Mouse (Mus musculus): Measurements from ENCODE around the gene Rbm6. TPM values are rescaled to one million over a fixed set of nuclear protein-coding genes. Genes with fewer than 3 reads are reported as not detected.
A peak's percentile ranks its signal among the peaks of the same experiment; 100 is the strongest.

The Rbm6 gene
- total and polyA plus RNA-seq, 2 experiments from 2014 or later: 57.9 to 81.3 TPM

- WGBS: 91% methylated on average over 6 of the region's 6 CpGs
- ATAC-seq (ENCODE audit: low FRiP score) (no peak), DNase-seq (ENCODE audit: low spot score) (no peak)
- Histone ChIP-seq H3K4me2 (ENCODE audit: low read depth, low read length, poor library complexity, severe bottlenecking) (no peak overlapping the region), H3K36me3 (ENCODE audit: insufficient read depth, low read length) (peaks cover 52% of the 10 kb centered on the region), H3K27ac (ENCODE audit: low read depth, low read length) (no peak overlapping the region), H3K9me3 (ENCODE audit: low read length) (no peaks in the 10 kb centered on the region), H3K4me3 (ENCODE audit: low read depth, low read length) (no peak overlapping the region), H3K4me1 (ENCODE audit: insufficient read depth, low read length) (no peaks in the 10 kb centered on the region), H3K9ac (replicated peaks; ENCODE audit: low read length, poor library complexity, severe bottlenecking) (no peak overlapping the region), H3K27me3 (ENCODE audit: insufficient read depth, low read length) (no peaks in the 10 kb centered on the region)
- no peak for TF ChIP-seq CTCF (IDR thresholded peaks at IDR 0.05)
Observed at GRCm38 (mm10) chr9:107759593-107759992, 113.4 kb downstream of the Rbm6 start.

GRCm38 (mm10) chr9:107750378-107750777 lies 122.7 kb downstream of the Rbm6 start:
- no peak overlapping the region for H3K27ac ChIP-seq (ENCODE audit: low read depth, low read length)
- H3K4me3 ChIP-seq (ENCODE audit: low read depth, low read length): no peak overlapping the region
- WGBS: 91% methylated on average over 5 of the region's 5 CpGs
- TF ChIP-seq CTCF (IDR thresholded peaks at IDR 0.05): no peak
- no peaks in the 10 kb centered on the region for H3K27me3 ChIP-seq (ENCODE audit: insufficient read depth, low read length)
- no peaks in the 10 kb centered on the region for H3K9me3 ChIP-seq (ENCODE audit: low read length)
- H3K4me1 ChIP-seq (ENCODE audit: insufficient read depth, low read length): no peaks in the 10 kb centered on the region
- DNase-seq (ENCODE audit: low spot score) (no peak), ATAC-seq (ENCODE audit: low FRiP score) (no peak)
- no peak overlapping the region for H3K4me2 ChIP-seq (ENCODE audit: low read depth, low read length, poor library complexity, severe bottlenecking)
- peaks cover 86% of the 10 kb centered on the region for H3K36me3 ChIP-seq (ENCODE audit: insufficient read depth, low read length)
- H3K9ac ChIP-seq (replicated peaks; ENCODE audit: low read length, poor library complexity, severe bottlenecking): no peak overlapping the region

GRCm38 (mm10) chr9:107748063-107748462 lies 125.0 kb downstream of the Rbm6 start:
- Histone ChIP-seq H3K27me3 (ENCODE audit: insufficient read depth, low read length) (no peaks in the 10 kb centered on the region), H3K4me1 (ENCODE audit: insufficient read depth, low read length) (no peaks in the 10 kb centered on the region), H3K36me3 (ENCODE audit: insufficient read depth, low read length) (peaks cover 95% of the 10 kb centered on the region), H3K9me3 (ENCODE audit: low read length) (no peaks in the 10 kb centered on the region), H3K9ac (replicated peaks; ENCODE audit: low read length, poor library complexity, severe bottlenecking) (no peak overlapping the region), H3K4me2 (ENCODE audit: low read depth, low read length, poor library complexity, severe bottlenecking) (no peak overlapping the region), H3K27ac (ENCODE audit: low read depth, low read length) (no peak overlapping the region), H3K4me3 (ENCODE audit: low read depth, low read length) (no peak overlapping the region)
- no peak for ATAC-seq (ENCODE audit: low FRiP score)
- TF ChIP-seq CTCF (IDR thresholded peaks at IDR 0.05): no peak
- WGBS: 98% methylated on average over 3 of the region's 3 CpGs
- no peak for DNase-seq (ENCODE audit: low spot score)

- no peak overlapping the region for H3K27ac ChIP-seq (ENCODE audit: low read depth, low read length)
- no peaks in the 10 kb centered on the region for H3K4me1 ChIP-seq (ENCODE audit: insufficient read depth, low read length)
- no peak for TF ChIP-seq CTCF (IDR thresholded peaks at IDR 0.05)
- ATAC-seq (ENCODE audit: low FRiP score) (no peak), DNase-seq (ENCODE audit: low spot score) (no peak)
- H3K4me3 ChIP-seq (ENCODE audit: low read depth, low read length): no peak overlapping the region
- H3K9me3 ChIP-seq (ENCODE audit: low read length): no peaks in the 10 kb centered on the region
- H3K9ac ChIP-seq (replicated peaks; ENCODE audit: low read length, poor library complexity, severe bottlenecking): no peak overlapping the region
- H3K4me2 ChIP-seq (ENCODE audit: low read depth, low read length, poor library complexity, severe bottlenecking): no peak overlapping the region
- 89% methylated on average over 1 of the region's 1 CpGs for WGBS
- H3K36me3 ChIP-seq (ENCODE audit: insufficient read depth, low read length): peaks cover 96% of the 10 kb centered on the region
- H3K27me3 ChIP-seq (ENCODE audit: insufficient read depth, low read length): no peaks in the 10 kb centered on the region
Observed at GRCm38 (mm10) chr9:107747310-107747709, 125.7 kb downstream of the Rbm6 start.

- 96% methylated on average over 3 of the region's 3 CpGs for WGBS
- no peaks in the 10 kb centered on the region for H3K4me1 ChIP-seq (ENCODE audit: insufficient read depth, low read length)
- H3K4me3 ChIP-seq (ENCODE audit: low read depth, low read length): no peak overlapping the region
- no peaks in the 10 kb centered on the region for H3K9me3 ChIP-seq (ENCODE audit: low read length)
- no peak overlapping the region for H3K27ac ChIP-seq (ENCODE audit: low read depth, low read length)
- no peak overlapping the region for H3K9ac ChIP-seq (replicated peaks; ENCODE audit: low read length, poor library complexity, severe bottlenecking)
- TF ChIP-seq CTCF (IDR thresholded peaks at IDR 0.05): peak; percentile 54
- DNase-seq (ENCODE audit: low spot score) (no peak), ATAC-seq (ENCODE audit: low FRiP score) (no peak)
- H3K36me3 ChIP-seq (ENCODE audit: insufficient read depth, low read length): peaks cover 94% of the 10 kb centered on the region
- no peak overlapping the region for H3K4me2 ChIP-seq (ENCODE audit: low read depth, low read length, poor library complexity, severe bottlenecking)
- no peaks in the 10 kb centered on the region for H3K27me3 ChIP-seq (ENCODE audit: insufficient read depth, low read length)
Observed at GRCm38 (mm10) chr9:107746679-107747078, 126.4 kb downstream of the Rbm6 start.

GRCm38 (mm10) chr9:107744061-107744460 lies 129.0 kb downstream of the Rbm6 start:
- Histone ChIP-seq H3K4me1 (ENCODE audit: insufficient read depth, low read length) (no peaks in the 10 kb centered on the region), H3K9ac (replicated peaks; ENCODE audit: low read length, poor library complexity, severe bottlenecking) (no peak overlapping the region), H3K4me2 (ENCODE audit: low read depth, low read length, poor library complexity, severe bottlenecking) (no peak overlapping the region), H3K36me3 (ENCODE audit: insufficient read depth, low read length) (peaks cover 92% of the 10 kb centered on the region), H3K4me3 (ENCODE audit: low read depth, low read length) (no peak overlapping the region), H3K27ac (ENCODE audit: low read depth, low read length) (no peak overlapping the region), H3K9me3 (ENCODE audit: low read length) (no peaks in the 10 kb centered on the region), H3K27me3 (ENCODE audit: insufficient read depth, low read length) (no peaks in the 10 kb centered on the region)
- no peak for TF ChIP-seq CTCF (IDR thresholded peaks at IDR 0.05)
- ATAC-seq (ENCODE audit: low FRiP score): no peak
- DNase-seq (ENCODE audit: low spot score): no peak
- WGBS: 91% methylated on average over 6 of the region's 6 CpGs

All from midbrain, postnatal 0 days (tissue).